Mouse (Mus musculus) T-cell, adult 66 days (primary cell): Measurements from ENCODE around the gene Gm13119. TPM values are rescaled to one million over a fixed set of nuclear protein-coding genes. Genes with fewer than 3 reads are reported as not detected.

ENCODE experiments used
- total RNA-seq, 2 experiments: library from RNA; stranded (reverse); gene quantifications; 3 replicates in 1 of 2; 4 replicates in 1 of 2; pipeline ENCODE4 v1.2.4; 2023

The Gm13119 gene
- total RNA-seq: not detected

GRCm38 (mm10) chr4:144357642-144358041 lies at the start of gene Gm13119:
Gene Gm13119, plus strand, starts transcription at chr4:144357942.

GRCm38 (mm10) chr4:144329949-144330348 lies 27.8 kb upstream of the Gm13119 start, which contains the start of gene Gm13128:
Gene Gm13128, plus strand, starts transcription at chr4:144330249.

GRCm38 (mm10) chr4:144377911-144378310 lies 20.2 kb downstream of the Gm13119 start, which contains the start of gene Pramef20:
Gene Pramef20, minus strand, starts transcription at chr4:144377933.

GRCm38 (mm10) chr4:144408290-144408689 lies 50.5 kb downstream of the Gm13119 start, which contains the start of gene Pramef12:
Gene Pramef12, minus strand, starts transcription at chr4:144408464.

Other genes starting within 250 kb of the Gm13119 start
- gene Oog3, start 195.3 kb upstream of the Gm13119 start, total RNA-seq: not detected
- gene Oog2, start 167.2 kb upstream of the Gm13119 start, total RNA-seq: not detected
- not detected for gene C87977, start 144.6 kb upstream of the Gm13119 start, total RNA-seq
- gene Pramel5, start 77.5 kb upstream of the Gm13119 start, total RNA-seq: not detected
- not detected for gene Gm13128, start 27.7 kb upstream of the Gm13119 start, total RNA-seq
- not detected for gene Pramef20, start 20.0 kb downstream of the Gm13119 start, total RNA-seq
- not detected for gene Pramef12, start 50.5 kb downstream of the Gm13119 start, total RNA-seq
- not detected for gene 1700012P22Rik, start 80.8 kb downstream of the Gm13119 start, total RNA-seq
- gene Gm9944, start 95.4 kb downstream of the Gm13119 start, total RNA-seq: not detected
- gene Aadacl3, start 105.8 kb downstream of the Gm13119 start, total RNA-seq: not detected
- gene 9430007A20Rik, start 161.9 kb downstream of the Gm13119 start, total RNA-seq: not detected
- not detected for gene Gm13124, start 207.2 kb downstream of the Gm13119 start, total RNA-seq